Mouse (Mus musculus): ENCODE measurements at regions not wholly inside any gene's neighbourhood (a gene's known extent, or its start where the extent isn't known, plus 50 kb on each side); places are given as distances from the start of the nearest gene placed in this dataset.

DNA sequence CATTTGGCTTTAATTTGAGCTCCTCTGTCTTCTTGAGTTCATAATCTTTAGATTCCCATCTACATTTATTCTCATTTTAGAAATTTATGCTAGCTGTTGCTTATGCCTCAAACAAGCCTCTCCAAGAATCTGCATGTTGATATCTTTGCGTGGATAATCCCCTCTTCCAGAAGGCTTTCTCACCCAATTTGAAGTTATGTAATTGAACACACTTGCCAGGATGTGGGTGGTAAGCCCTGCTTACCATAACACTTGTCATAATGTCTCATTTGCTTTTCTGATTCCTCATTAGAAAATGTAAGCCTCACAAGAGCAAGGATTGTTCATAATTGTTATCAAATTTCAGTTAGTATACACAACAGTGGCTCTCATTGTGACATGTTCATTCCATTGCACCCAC is 266.0 kb downstream of the Olfm4 start:
- no peak for DNase-seq

DNA sequence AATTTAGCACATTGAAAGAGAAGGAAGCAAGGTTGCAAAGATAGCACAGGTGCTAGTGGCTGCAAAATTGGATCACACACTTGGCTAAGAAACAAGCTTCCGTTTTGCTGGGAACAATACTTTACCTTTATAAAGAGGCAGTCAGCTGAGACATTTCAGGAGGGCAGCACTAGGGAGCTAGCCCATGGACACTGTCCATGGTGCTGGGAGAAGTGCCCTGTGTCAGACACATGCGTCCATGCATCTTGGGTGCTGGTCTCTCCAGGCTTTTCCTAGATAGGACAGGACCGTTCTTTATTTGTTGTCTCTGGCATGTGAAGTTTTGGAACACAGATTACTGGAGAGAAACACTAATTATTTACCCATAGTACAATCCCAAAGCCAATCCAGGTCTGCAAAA is 273.2 kb downstream of the Olfm4 start:
- DNase-seq = peak; percentile 35

DNA sequence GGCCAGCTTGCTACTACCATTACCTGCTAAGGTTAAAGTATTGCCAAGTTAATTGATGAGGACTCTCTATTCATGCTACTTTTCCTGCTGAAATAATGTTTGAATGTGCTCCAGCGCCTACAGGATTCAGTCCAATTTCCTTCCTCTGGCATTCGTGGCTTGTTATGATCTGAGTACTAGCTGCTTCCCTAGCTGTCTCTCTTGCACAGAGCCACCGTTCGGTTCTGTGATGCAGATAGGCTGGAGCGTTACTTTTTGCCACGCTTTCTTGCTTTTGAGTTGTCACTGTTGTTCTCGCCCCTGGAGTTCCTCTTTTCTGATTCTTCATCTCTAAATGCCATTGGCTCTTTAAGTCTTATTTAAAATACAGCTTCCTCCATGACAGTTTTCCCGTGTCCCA is 279.3 kb downstream of the Olfm4 start:
- DNase-seq = no peak

DNA sequence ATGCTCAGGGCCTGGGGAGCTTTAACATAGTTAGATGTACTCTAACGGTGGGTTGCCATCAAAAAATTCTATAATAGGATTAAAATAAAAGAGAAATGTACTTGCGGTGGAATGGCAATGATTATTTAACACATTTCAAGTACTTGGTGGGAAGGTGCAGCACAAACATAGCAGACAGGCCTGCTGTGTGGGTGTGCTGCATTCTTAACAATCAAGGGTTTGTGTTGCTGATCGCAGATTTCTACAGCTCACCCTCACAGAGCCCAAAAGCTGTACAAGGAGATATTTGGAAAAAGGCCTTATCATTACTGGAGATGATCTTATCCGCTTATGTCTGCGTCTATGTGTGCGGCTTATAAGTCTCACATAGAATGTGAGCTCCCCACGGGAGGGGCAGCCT is 281.2 kb downstream of the Olfm4 start:
- DNase-seq = no peak

DNA sequence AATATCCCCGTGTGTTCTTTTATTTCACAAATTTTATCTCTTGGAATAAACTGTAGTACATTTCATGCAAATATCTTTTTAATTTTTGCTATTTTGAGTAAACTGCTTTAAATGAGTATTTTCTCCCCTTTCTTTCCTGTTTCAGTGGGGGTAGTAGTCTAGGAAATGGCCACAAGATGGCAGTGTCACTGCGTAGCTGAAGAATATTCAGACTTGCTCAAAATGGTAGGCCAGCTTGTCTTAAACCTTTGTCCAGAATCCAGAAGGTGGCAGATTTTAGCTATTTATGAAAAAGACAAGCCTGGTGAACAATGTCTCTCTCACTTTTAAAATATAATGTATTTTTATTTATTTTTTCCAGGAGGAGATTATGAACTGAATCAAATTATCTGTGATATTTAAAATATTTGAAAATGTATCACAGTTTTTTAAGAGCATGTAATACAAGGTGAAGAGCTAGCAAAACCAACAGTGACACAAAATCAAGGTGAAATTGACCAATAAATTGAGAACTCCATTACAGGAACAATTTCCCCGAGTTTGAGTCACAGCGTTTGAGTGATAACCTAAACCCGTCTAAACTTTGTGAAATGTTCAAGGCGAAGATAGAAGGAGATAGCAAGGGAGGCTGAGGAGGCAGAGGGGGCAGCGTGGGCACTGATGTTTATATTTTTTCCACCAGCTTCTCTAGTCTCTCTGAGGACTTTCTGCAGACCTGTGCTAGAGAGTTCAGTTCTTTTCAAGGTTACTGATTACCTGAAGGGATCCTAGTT is 285.5 kb downstream of the Olfm4 start:
- peak; percentile 58 for DNase-seq

DNA sequence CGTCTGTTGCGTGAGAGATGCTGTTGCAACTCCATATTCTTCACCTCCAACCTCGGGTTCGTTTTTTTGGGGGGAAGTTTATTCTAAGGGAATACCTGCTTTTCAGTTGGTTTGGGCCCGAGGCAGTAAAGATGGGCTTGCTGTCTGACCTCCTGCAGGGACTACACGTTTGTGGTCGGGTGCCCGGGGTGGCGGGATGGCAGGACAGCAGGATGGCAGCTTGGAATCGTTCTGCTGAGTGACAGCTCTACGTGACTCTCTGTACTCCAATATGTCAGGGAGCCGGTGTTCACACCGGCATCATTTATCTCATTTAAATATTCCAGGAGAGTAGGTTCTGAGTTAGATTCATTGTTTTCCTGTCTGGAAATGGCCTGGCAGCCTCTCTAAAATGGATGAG is 286.2 kb downstream of the Olfm4 start:
- DNase-seq = no peak

DNA sequence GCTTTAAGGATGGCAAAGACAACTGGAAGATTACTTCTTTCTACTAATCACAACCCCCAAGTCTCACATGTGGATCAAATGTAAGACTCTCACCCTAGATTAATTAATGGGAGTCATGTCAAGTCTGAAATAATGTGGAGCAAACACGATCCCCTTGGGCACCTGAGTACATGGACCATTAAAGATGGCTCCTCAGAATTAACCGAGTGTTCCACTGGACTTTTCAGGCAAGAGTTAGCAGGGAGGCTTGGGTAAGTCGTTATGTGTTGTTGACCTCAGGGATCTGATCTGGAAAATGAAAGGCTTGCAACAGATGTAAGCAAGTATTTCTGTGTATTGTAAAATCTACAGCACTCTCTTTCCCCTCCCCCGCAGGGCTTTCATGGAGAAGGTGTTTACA is 296.3 kb downstream of the Olfm4 start:
- no peak for DNase-seq

DNA sequence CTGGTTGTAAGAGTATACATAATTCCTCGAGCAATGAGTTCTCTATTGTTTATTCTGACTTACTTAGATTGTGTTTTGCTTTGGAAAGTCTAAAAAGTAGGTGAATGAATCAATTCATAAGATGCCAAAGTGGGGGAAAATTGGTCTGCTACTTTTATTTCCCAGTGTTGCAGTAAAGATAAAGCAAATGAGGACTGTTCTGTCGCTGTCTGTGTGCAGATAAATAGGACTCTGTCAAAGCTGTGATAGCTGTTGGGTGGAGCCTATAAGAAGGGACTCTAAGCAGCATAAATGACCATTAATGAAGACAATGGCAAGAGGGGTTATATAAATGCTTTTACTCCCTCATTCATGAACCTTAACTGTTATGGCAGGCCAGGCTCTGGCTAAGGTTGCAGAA is 299.8 kb downstream of the Olfm4 start:
- no peak for DNase-seq

DNA sequence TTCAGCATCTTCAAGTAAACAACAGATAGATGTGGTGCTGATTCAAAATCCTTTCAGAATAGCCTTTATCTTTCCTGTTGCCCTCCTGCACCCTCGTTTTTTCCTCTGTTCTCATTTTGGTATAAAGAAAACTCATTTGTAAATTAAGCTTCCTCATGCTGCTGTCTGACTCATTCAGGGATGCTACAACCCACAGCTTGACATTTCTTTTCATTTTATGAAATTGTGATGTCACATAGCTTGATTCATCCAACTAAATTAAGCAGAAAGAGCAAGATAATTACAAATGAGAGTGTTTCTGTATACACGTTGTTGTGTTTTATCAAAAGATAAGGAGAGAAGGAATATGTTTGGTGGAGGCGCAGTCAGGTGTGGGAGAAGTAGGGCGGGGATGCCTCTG is 307.5 kb downstream of the Olfm4 start:
- DNase-seq = no peak

DNA sequence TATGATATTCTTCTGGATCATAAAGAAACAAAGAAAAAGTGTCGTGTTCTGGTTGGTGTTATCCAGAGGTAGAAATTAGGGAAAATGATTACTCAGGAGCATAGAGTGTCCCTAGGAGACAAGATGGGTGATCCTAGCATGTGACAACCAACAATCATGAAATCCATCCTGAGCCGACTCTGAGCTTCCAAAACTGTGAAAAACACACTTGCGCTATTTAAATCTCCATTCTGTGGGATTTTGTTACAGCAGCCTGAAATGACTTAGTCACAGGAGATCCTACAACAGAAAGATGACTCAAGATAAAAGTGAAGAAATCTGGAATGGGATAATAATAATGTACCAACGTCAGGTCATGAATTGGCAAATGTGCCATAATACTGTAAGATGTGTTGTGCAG is 309.5 kb downstream of the Olfm4 start:
- no peak for DNase-seq

DNA sequence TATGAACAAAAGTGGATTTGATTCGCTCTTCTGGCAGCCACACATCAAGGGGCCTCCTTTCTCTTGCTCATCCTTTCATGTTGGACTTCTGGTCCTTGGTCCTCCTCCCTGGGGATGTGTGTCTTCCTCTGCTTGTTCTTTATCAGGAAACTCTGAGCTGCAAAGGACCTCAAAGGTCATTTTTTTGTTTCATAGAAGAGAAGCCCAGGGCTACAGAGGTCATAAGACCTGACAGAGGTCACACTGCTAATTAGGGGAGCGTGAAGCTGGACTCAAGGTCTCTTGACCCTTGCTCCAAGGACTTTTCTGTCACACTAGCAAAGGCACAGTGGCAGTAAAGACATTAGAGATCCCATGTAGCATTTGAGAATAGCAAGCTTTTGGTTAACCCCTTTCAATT is 345.8 kb downstream of the Olfm4 start:
- no peak for DNase-seq

DNA sequence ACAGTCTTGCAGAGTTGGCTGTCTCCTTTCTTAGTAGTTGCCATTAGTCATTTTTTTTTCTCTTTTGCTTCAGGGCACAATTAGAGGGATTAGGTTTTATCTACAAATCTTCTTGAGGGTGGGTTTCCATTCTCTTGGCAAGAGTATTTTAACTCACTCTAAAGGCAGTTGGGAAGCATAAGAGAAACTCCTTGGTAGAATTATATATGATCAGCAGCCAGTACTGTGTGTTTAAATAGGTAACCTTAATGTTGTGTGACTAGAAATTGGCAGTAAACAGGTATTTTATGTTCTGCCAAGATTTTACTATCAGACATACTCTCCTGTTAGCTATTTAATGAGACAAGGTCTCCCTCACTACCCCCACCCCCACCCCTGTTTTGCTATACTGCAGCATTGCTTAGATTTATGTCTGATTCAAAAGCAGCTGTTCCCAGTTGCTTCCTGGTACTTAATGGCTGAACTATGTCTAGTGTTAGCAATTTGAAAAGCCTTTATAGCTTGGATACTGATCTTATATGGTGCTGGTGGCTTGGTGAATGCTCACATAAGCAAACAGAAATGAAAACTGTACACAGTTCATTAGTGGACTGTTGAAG is 378.2 kb downstream of the Olfm4 start:
- no peak for DNase-seq

DNA sequence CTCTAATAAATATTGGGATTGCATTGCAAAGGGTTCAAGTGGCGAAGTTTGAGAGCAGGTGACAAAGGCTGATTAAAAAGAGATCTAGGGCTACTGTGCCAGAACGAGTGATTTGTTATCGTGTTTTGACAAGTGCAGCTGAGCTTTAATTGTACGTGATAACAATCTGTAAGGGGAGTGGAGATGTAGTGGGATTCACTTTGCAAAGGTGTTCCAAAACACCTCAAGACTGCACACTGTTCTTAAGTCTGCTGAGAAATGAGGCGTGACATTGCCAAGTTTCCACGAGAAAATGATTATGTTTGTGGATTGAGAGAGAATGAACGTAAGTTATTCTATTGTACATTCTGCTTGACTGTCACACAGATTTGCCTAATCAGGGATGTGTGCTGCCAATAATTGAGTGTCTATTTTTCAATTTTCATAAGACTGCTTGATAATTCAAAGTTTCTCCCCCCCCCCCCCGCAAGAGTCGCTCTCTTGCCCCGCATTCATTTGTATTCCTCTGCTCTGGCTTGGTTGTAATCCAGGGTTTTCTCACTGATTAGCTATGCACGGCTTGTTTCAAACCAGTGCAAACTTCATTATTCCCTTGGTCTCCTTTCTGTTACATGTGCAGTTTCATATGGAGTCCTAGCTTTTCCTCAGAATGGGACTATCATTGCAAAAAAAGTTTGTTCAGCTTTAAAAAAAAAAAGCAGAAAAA is 385.7 kb downstream of the Olfm4 start:
- DNase-seq = no peak

DNA sequence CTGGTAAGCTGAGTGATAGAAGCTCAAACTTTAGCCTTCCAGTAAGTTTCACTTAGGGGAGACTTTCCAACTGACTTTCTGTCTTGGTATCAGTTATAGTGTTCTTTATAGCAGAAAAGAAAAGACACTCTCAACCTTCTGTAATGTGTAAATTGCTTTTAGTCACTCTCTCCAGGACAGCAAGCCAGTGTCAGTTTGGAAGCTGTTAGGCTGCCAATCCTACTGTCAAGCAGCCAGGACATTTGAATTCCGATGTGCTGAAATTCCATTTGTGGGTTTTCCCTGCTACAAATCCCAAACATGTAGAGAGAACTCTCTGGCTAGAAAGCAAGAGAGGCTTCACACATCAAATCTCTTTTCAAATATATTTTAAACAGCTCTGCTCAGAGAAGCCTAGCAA is 390.4 kb downstream of the Olfm4 start:
- DNase-seq = no peak

DNA sequence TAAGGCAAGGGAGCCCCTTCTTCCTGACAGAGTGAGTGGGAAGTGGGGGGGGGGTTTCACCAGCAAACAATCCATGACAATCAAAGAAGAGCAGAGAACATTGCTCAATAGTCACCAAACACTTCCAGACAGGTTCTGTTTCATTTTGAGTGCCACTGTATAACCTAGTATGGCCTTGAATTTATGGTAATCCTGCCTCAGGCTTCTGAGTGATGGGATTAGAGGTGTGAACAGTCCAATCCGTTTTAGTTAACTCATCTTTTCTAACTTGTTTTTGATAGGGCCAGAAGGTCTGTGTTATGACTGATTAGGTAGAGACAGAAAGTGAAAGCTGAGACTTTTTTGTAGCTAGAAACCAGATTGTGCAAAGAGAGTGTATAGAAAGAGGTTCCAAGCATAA is 393.2 kb downstream of the Olfm4 start:
- DNase-seq = no peak

DNA sequence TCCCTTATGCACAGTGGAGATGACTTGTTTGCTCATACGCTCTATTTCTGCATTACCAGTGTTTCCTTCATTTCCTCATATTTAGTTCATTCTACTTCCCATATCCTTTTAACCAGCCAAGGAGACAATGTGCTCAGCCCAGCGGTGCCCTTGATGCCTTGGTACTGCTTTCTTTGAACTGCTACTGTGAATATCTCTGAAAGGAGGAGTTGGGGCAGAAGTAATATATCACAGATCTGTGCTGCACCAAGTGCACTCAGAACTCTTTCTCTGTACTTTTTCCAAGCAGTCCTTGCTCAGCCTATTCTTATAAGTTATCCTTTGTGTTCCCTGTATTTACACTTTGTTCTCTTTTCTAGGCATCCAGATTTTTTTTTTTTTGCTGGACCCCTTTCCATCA is 407.5 kb downstream of the Olfm4 start:
- DNase-seq = no peak

DNA sequence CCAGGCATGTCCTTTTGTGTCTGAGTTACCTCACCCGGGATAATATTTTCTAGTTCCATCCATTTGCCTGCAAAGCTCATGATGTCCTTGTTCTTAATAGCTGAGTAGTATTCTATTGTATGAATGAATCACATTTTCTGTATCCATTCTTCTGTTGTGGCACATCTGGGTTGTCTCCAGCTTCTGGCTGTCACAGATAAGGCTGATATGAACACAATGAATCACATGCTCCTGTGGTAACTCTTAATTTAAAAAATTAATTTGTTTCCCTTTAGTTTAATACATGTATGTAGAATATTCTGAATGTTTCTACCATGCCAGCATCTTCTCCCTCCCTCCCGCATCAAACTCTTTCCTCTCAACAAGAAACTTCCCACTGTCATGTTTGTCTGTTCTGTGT is 424.4 kb downstream of the Olfm4 start:
- DNase-seq = no peak

DNA sequence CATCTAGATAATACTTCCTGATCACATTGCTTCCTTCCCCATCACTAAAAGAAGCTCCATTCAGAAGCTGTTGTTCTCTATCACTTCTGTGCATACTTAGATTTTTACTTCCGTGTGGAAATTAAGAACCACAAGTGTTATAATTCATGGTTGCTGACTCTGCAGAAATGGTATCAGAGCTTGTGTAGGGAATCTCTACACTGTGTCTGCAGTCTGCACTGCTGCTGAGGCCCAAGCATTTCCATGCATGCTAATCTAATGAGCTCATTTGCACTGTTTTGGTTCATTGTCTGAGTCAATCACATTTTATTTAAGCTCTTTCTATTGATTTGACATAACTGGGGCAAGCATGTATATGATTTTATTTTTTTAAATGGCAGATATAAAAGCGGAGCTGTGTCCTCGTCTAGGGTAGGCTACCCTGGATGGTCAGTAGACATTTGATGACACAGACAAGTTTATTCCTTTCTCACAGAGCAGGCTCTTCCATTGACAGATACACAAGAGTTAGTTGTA is 435.0 kb downstream of the Olfm4 start:
- no peak for DNase-seq

DNA sequence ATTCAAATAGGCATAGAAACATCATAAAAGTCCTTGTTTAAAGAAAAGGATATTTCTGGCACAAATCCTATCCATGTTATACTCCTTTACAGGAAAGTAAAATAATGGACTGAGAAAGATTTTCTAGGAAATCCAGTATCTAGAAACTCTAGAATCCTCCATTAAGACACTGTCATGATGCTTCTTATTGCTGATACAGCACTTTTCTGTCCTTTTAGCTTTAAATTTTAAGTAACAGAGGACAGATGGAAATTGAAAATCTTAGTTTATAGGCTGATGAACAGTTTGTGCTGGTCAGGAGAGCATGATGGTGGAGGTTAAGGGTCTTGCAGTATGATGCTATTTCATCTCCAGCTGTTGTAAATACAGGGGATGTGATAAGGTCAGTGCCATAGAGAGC is 459.9 kb downstream of the Olfm4 start:
- no peak for DNase-seq

DNA sequence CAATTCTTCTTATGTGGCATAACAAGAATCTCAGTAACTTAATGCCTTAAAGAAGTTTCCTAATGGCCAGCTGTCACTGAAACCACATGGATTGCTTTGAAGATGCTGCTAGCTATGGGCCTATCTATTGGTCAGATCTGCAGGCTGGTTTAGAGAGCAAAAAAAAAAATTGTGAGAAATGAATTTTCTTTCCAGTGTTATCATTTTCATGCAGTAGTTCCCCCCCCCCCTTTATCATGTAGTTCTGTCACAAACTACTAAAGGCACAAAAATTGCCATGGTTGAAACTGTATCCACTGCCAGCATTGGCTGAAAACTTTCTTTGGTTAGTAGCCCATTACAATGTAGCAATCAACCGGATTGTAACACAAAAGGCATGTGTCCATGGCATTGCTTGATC is 487.6 kb downstream of the Olfm4 start:
- DNase-seq = no peak

DNA sequence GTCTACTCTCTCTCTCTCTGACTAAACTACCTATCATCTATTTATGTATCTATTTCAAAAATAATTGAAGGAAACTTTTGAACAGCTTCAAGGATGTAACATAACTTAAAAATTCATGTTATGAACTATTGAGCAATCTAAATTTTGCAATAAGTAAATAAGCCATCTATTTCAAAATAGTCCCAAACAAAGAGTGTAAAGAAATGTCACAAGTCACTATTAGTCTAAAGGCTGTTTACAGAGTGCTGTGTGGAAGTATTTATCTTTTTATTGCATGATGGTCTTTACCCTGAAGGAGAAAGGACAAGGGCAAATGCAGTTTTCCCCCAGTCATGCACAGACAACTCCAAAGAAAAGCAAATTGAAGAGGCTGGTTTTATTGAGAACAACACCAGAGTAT is 496.0 kb downstream of the Olfm4 start:
- DNase-seq = no peak

DNA sequence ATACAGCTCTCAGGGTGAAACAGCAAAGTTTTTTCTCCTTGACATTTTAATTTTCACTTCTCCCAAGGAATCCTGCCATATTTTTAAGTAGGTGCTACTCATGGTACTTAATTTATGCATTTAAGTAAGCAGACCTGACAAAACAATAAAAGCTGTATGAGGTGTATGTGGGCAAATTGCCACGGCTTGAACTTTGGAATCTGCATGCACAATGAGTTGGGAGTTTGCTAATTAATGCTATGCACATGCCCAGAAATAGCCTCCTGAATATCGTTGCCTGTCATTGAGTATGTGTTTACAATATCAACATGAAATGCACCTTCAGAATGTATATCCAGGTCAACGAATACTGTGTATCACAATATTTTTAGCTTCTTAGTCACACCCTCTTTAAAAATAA is 498.9 kb downstream of the Olfm4 start:
- no peak for DNase-seq

DNA sequence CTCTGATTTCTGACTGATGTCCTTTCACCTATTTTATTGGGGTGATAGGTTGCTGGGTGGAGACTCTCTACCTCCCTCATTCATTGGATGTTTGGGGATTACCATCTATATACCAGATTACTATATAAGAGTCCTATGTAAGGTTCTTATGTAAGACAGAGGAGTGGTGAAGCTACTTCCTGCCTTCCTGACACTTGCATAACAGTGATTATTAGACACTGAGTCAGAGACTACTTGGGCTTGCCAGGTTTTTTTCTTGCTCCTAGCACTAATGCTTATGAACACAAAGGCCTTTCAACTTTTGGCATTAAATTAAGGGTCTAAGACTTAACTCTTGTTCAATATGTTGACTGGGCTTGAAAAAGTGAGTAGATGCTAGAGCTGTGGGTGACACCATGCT is 500.4 kb downstream of the Olfm4 start:
- DNase-seq = no peak

DNA sequence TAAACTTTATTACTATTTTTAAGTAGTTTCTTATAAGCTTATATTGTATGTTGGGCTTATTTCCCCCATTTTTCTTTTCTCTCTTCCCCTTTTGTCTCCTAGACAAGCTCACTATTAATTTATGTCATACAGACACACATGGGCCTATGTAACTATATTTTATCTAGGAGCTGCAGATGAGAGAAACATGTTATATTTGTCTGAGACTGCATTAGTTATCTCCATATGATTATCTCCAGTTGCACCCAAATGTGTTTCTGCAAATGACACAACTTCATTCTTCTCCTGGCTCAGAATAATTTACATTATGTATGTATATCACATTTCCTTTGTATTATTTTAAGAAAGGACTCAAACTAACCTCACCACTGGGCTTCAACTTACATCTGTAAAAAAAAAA is 501.3 kb downstream of the Olfm4 start:
- DNase-seq = no peak
